Mouse (Mus musculus) c-Kit-positive CD71-positive TER-119-negative erythroid progenitor cells, embryonic 14.5 days (primary cell): Measurements from ENCODE around the gene Ifitm5.

Experiments used
- DNase-seq: peaks from one replicate; pipeline ENCODE4 v3.0.0-alpha.2; 2013; ENCODE audit warnings: low read depth

The Ifitm5 gene

GRCm38 (mm10) chr7:140899121-140899520 is 51.0 kb downstream of the Ifitm5 start:
- DNase-seq = no peak
